Mouse (Mus musculus): ENCODE data around the gene Ssr2.

The Ssr2 gene

Small RNAs within 50 kb of the gene (microRNA-seq; reads per million reads assigned to microRNA genes)
- gene Mir1905: 0 reads per million in 2 experiments

All from adrenal gland (tissue).